Mouse (Mus musculus): ENCODE data around the gene Kif26b.

The Kif26b gene

DNA sequence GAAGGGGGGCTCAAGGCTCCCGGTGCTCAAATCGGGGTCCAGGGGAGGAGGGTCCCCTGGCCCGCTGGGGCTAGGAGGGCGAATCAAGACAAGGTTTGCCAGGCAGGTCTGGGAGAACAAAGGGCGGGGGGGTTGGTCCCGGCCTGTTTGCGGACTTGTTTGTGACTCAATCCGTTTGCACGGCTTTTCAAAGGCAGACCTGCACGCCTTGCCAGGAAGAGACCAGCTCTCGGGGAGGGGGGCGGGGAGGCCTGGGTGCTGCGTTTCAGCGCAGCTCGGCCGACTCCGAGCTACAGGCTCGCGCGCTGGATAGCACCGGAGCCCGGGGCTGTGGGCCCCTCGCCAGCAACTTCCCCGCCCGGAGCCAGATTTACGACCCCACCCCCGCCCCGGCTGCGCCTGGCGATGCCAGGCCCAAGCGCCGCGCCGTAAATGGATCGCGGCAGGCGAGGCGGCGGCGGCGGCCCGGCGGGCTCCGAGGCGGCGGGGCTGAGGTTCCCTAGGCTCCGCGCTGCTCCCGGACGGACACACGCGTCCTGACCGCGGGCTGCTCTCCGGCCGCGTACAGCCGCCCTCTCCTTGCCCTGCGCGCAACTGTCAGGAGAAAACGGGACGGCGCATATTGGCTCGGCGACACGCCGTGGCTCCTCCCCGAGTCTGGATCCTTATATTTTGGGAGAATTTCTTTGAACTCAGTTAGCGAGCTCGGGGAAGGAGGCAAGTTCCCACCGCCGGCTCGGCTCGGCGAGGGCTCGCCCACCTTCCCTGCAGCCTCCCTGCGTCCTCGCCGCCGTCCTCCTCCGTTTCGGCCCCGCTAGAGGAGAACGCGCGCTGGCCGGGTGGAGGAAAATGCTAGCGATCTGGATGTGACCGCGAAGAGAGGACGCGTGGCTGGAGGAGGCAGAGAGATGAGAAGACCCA lies at the start of gene Kif26b:
Kif26b (plus strand) TSS at position 695 of the 921 bp plus-strand sequence.
- DNase-seq (ENCODE audit: low read depth, low spot score), result peak; percentile 77

DNA sequence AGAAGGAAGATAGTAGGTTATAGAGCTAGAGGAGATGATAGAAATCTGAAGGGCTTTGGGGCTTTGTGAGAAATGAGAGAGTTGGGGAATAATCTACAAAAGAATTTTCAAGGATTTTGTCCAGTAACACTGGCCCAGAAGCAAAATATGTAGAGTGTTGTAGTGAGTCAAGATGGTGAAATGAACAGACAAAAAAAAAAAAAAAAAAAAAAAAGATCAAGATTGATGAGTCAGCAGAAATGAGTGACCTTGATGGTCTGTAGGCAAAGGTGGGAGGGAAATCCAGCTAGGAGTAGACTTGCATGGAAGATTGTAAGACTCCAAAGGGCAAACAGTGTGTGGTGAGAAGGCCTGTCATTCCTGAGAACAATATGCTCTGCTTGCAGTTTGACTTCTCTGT lies 45.1 kb upstream of the Kif26b start:
- no peak for DNase-seq (ENCODE audit: low read depth, low spot score)

- no peak for DNase-seq (ENCODE audit: low read depth, low spot score)
Observed at GRCm38 (mm10) chr1:178485138-178485867, 43.6 kb upstream of the Kif26b start.

GRCm38 (mm10) chr1:178485868-178486220 lies 43.1 kb upstream of the Kif26b start:
- no peak for DNase-seq (ENCODE audit: low read depth, low spot score)

- DNase-seq (ENCODE audit: low read depth, low spot score), result no peak
Observed at GRCm38 (mm10) chr1:178486828-178487227, 42.1 kb upstream of the Kif26b start.

GRCm38 (mm10) chr1:178489127-178489526 lies 39.8 kb upstream of the Kif26b start:
- no peak for DNase-seq (ENCODE audit: low read depth, low spot score)

GRCm38 (mm10) chr1:178491733-178492132 lies 37.2 kb upstream of the Kif26b start:
- DNase-seq (ENCODE audit: low read depth, low spot score), result no peak

GRCm38 (mm10) chr1:178492493-178492892 lies 36.4 kb upstream of the Kif26b start:
- no peak for DNase-seq (ENCODE audit: low read depth, low spot score)

DNA sequence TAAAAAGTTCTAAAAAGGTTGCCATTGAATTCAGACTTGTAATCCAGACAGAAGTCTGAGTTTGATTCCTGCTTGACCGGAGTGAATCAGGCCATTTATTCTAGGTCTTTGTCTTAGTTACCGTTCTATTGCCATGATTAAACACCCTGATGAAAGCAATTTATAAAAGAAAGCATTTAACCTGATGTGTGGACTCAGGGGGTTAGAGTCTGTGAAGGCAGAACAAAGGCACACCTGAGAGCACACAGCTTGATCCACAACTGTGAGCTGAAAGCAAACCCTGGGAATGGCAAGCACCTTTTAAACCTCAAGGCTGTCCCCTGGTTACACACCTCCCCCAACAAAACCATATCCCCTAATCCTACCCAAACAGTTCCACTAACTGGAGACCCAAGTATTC lies 32.7 kb upstream of the Kif26b start:
- DNase-seq (ENCODE audit: low read depth, low spot score), result peak; percentile 28

GRCm38 (mm10) chr1:178496841-178497240 lies 32.1 kb upstream of the Kif26b start:
- DNase-seq (ENCODE audit: low read depth, low spot score), result peak; percentile 62

DNA sequence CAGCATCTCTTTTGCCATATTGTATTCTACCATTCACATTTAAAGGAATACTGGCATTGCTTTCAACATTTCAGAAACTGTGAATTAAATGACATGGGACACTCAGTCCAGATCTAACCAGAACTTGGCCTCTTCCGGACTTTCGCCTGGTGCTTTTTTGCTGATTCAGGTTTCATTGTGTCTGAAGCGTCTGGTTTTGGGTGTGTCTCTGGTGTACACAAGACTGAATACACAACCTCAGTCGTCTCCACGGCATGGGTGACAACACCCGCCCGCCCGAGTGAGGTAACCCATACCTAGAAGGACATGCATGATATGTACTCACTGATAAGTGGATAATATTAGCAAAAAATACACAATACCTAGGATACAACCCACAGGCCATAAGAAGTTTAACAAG lies 22.0 kb upstream of the Kif26b start:
- DNase-seq (ENCODE audit: low read depth, low spot score), result peak; percentile 26

DNA sequence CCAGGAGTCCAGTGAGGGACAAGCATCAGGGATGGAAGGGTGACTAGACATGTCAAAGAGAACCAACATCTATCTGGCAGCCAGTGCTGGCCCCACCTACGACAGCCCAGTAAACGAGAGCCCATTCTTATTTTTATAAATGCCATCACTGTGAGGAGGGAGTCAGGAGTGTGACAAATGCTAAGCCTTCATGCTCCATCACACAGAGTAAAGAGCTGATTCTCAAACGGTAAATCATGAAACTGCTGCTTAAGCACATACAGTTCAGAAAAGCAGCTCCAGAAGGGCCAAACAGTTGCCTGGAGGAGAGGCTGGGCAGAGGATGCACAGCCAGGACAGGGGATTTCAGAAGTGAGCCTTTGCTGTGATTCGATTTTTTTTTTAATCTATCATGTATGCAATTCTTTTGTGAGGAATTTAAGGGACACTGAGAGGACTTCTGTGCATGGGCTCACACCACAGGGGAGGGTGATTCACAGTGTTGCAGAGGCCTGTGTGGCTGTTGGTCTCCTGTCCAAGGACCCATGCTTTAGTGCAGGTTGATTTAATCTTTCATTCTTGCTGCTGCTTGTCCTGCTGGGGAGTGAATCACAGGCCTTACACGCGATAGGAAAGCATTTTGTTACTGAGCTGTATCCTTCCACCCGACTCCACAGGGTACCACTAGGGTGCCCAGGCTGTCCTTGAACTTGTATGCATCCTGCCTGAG lies 16.4 kb upstream of the Kif26b start:
- no peak for DNase-seq (ENCODE audit: low read depth, low spot score)

DNA sequence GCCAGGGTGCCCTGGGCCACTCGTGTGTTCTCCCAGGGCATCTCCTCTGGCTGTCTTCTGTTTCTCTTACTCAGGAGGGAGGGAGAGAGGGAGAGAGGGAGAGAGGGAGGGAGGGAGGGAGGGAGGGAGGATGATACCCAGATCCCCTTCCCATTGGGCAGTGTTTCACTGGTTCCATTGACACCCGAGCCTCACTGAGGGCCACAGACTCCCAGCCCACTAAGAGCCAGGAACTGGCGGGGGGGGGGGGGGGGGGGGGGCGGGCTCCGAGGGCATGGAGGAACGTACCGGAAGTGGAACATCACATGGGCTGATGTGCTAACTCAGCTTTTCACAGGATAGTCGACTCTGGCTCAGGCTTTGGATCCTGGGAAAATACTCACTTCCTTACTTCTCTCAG lies 15.0 kb upstream of the Kif26b start:
- DNase-seq (ENCODE audit: low read depth, low spot score), result no peak

GRCm38 (mm10) chr1:178515839-178516238 lies 13.1 kb upstream of the Kif26b start:
- DNase-seq (ENCODE audit: low read depth, low spot score), result no peak

DNA sequence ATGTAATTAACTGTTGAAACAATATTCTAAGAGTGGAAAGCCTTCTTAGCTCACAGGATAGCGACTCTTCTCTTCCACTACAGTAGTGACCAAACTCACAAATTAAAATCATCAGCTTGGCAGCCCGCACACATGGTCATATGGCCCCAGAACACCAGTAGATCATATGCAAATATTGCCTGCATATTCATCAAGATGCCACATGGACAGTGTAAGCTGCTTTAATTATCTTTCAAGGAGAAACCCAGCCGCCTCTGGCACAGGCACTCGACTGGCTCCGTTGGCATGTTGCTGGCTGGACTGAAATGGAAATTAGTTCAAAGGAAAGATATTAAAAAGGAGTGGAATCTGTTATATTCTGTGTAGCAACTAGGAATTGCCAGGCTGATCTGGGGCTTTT lies 6.5 kb upstream of the Kif26b start:
- no peak for DNase-seq (ENCODE audit: low read depth, low spot score)

DNA sequence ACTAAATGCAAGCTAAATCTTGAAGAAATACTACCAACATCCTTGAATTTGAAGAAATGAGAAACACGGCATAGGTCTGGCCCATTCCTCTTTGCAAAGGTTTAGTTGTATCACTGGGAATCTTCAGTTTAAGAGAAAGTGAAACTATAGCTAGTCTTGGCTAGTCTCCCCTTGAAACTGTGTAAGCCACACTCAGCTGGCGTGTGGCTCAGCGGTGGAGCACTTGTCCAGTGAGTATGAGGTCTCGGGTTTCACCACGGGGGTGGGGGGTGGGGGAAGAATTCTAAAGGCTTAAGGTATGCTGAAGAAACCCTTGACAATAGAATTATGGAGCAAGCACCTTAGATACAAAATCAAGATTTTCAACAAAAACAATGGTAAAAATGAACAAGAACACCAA lies 5.8 kb upstream of the Kif26b start:
- DNase-seq (ENCODE audit: low read depth, low spot score), result peak; percentile 7

DNA sequence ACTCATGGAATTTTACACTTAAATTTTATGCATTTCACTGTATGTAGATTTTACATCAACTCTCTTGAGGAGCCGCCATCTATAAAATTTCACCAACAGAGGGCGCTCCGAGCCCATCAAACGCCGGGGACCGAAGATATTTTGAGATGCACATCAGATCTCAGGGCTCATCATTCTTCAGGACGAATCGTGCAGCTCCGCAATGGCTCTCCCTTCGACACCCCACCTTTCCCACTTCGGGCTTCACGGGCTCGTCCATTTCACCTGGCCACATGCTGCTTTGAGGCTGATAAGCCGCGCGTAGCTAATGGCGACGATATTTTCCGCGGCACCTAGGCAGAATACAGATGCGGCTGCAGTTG lies 1.8 kb upstream of the Kif26b start:
- peak; percentile 87 for DNase-seq (ENCODE audit: low read depth, low spot score)

- DNase-seq (ENCODE audit: low read depth, low spot score), result no peak
Observed at GRCm38 (mm10) chr1:178527547-178528361, 1.2 kb upstream of the Kif26b start.

DNA sequence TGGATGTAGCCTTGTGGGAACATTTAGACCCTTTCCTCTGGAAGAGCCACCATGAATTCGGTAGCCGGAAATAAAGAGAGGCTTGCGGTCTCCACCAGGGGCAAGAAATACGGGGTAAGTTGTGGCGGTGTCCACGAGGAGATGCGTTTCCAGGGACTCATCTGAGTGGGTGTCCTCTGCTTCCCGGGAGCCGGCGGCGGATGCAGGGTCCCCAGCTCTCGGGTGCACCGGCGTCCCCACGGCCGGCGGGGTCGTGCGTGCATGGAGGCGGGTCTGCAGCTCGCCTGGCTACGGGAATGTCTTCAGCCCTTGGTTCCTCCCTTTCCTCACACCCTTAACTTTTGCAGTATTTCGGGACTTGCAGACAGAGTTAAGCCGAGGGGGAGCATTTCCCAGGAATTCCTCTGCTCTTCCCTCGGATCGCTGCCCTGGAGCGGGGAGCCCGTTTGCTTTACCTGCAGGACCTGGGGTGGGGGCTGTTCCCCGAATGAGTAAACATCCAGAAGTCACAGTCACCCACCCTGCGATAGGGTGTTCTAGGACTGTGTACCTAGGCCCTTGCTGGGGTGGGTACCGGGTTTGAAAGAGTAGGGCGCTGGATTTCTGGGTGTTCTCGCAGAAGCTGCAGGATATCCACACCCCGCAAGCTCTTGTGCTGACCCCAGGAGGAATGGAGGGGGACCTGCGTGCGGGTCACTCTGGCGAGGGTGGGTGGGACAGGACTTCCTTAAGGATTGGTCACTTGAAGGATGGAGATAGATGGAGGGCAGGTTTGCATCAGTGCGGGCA lies 781 bp downstream of the Kif26b start:
- peak; percentile 47 for DNase-seq (ENCODE audit: low read depth, low spot score)

DNA sequence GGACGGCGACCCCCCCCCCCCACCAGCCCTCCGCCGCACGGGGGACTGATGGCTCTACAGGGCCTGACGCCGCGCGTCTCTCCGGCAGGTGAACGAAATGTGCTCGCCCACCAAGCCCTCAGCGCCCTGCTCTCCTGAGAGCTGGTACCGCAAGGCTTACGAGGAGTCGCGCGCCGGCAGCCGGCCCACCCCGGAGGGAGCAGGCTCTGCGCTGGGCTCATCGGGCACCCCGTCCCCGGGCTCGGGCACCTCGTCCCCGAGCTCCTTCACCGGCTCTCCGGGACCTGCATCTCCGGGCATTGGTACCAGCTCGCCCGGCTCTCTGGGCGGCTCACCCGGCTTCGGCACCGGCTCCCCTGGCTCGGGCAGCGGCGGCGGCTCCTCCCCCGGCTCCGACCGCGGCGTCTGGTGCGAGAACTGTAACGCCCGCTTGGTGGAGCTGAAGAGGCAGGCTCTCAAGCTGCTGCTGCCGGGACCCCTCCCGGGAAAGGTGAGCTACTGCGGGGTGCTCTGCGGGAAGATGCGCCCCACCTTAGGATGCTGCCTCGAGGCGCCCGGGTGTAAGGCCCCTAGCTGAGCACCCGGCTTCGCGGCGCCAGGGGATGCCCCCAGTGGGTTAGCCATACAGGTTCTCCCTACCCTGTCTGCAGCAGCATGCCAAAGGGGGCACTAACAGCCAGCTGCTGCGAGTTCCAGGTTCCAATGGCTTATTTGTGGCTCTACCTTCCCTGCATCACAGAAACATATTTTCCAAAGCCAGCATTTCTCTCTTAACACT lies 1.6 kb downstream of the Kif26b start:
- DNase-seq (ENCODE audit: low read depth, low spot score), result peak; percentile 85
